Mouse (Mus musculus) CH12F3 (cell line): ENCODE data around the gene Mrgprx2.
"Not testable (repeated sequence)": the region's sequence is repeated elsewhere in the genome, so short reads cannot be mapped to it uniquely, and the experiment has no call there.

Experiments used
- in situ Hi-C: fragments of 300-500 bp; cut with MboI; formaldehyde crosslinking; loops from 2 replicates; pipeline ENCODE4 v1.14.3; 2020; ENCODE audit warnings: low sequenced_read_pairs

Gene Mrgprx2

DNA sequence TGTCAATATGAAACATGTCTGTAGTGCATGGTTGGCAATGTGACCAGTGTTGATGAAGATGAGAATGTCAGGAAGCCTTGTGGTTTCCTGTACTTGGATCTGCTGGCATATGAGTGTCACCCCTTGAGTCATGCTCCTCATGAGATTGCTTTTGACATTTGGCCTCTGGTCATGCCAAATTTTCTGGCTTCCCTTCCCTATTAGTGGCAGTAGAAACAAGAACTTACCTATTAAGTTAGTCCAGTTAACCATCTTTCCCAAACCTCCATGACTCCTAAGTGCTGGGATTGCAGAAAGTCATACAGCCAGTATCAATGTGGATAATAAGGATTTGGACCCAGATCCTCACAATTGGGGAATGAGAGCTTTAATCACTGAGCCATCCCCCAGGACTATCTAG, at the start of gene Mrgprx2:
Mrgprx2 (minus strand) TSS at position 101 of the 400 bp plus-strand sequence.
- in situ Hi-C loops, result no loop called here

DNA sequence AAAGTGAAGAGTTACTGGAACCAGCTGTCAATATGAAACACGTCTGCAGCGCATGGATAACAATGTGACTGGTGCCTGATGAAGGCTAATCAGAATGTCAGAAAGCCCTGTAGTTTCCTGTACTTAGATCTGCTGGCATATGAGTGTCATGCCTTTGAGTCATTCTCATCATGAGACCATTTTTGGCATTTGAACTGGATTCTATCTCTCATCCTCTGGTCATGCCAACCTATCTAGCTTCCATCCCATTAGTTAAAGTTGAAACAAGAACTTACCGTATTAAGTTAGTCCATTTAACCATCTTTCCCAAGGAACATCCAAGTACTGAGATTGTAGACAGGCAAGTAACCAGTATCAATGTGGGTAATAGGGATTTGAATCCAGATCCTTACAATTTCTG, 42.9 kb downstream of the Mrgprx2 start, which contains the start of gene Mrgprb1:
Mrgprb1 (minus strand) TSS at position 101 of the 400 bp plus-strand sequence.
- in situ Hi-C loops, result no loop called here

DNA sequence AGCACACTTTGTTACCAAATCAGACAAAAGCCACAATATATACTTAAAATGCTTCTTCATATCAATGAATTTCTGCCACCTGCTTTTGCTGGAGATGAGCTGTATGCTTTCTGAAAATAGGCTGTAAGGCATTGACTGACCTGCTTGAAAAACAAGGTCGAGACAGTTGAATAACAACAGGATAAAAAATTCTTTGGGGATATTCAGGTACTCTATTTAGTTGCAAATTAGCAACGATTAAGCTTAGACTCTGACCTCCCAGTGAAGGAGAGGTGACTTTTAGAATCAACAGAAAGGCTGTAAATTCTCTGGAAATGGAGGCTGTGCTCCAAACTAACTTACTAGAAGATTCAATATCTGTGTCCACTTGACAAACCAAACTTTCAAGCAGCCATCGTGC, 62.5 kb downstream of the Mrgprx2 start:
- in situ Hi-C loops, result no loop called here

DNA sequence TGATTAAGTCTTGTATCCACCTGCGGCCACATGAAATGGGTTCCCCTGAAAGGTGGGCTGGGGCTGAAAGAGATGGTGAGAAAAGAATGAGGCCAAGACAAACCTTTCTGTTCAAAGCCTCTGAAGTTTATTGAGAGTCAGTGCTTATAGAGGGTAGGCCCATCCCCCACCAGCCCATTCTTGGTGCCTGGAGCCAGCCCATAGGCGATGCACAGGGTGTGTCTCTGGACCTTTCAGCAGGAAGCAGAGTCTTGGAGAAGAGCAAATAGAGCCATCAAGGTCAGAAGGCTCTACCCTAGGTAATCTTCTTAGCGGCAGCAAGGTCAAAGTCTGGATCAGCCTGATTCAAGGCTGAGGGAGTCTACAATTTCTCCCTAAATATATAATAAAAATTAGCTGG, 63.2 kb downstream of the Mrgprx2 start:
- in situ Hi-C loops, result not testable (repeated sequence)
